Mouse (Mus musculus) left cerebral cortex, postnatal 14 days (tissue): Measurements from ENCODE around the gene Pabpc4. TPM values are rescaled to one million over a fixed set of nuclear protein-coding genes. Genes with fewer than 3 reads are reported as not detected.
"Not testable (repeated sequence)": the region's sequence is repeated elsewhere in the genome, so short reads cannot be mapped to it uniquely, and the experiment has no call there.

Experiments used
- DNase-seq, 2 experiments: peaks; one replicate each; pipeline ENCODE4 v3.0.0; 2021 to 2022; ENCODE audit warnings: low spot score in 2 of 2, mixed read lengths in 1 of 2
- intact Hi-C: fragments of 180-260 bp; cut with DNase I; formaldehyde crosslinking; loops from one replicate; pipeline ENCODE4 v1.15.1; 2025
- total RNA-seq, 2 experiments: library from RNA; stranded (reverse); gene quantifications; 2 replicates each; pipeline ENCODE4 v1.2.3; 2021

Pabpc4 gene
- total RNA-seq, 2 experiments from 2014 or later: 37.2 to 39.2 TPM

DNA sequence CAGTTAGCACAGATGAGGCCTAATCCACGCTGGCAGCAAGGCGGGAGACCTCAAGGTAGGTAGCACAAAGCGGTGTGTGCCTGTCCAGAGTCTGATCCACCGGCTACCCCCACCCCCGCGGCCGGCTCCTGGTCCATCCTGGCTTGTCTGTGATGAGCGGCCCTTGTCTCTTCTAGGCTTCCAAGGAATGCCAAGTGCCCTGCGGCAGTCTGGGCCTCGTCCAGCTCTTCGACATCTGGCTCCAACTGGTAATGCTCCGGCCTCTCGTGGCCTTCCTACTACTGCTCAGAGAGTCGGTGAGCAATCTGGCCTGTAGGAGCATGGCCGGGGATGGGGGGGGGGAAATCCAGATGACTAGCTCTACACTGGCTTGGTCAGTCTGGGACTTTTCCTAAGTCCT lies 32.9 kb downstream of the Pabpc4 start:
- intact Hi-C loops, DNase-seq: not testable (repeated sequence)

DNA sequence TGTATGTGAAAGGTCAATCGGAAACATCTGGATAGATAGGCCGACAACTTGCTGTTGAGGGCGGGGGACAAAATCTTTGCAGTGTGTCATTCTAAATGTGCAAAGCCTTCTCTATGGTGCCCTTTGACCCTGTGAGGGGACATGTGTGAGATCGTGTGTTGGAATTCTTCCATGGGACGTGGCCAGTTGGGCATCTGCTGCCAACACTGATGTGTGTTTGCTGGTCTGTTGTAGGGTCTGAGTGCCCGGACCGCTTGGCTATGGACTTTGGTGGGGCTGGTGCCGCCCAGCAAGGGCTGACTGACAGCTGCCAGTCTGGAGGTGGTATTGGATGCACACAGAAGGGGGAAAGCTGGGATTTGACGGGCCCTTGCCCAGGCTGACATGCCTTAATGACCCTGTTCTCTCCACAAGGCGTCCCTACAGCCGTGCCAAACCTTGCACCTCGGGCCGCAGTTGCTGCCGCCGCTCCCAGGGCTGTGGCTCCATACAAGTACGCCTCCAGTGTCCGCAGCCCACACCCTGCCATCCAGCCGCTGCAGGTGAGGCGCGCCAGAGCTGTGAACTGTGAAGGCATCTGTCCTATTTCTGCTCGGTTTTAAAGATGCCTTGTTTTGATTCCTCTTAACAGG lies 33.5 kb downstream of the Pabpc4 start:
- no peak for DNase-seq
- intact Hi-C loops: no loop called here

DNA sequence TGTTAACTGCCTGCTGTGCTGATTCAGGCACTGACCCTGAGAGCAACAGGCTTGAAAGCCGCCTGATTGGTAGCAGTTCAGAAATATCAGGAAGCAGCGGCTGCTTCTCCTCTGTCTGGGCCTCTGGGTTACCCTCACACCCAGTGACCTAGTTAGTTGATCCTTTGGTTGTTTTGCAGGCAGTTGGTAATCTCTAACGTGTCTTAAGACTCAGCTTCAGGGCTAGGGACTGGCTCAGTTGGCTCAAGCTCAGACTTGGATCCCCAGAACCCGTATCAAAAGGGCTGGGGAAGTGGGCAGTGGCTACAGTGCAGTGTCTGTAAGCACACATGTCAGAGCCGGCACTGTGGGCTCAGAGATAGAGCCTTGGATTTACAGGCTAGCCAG lies 34.0 kb downstream of the Pabpc4 start:
- intact Hi-C loops: no loop called here

DNA sequence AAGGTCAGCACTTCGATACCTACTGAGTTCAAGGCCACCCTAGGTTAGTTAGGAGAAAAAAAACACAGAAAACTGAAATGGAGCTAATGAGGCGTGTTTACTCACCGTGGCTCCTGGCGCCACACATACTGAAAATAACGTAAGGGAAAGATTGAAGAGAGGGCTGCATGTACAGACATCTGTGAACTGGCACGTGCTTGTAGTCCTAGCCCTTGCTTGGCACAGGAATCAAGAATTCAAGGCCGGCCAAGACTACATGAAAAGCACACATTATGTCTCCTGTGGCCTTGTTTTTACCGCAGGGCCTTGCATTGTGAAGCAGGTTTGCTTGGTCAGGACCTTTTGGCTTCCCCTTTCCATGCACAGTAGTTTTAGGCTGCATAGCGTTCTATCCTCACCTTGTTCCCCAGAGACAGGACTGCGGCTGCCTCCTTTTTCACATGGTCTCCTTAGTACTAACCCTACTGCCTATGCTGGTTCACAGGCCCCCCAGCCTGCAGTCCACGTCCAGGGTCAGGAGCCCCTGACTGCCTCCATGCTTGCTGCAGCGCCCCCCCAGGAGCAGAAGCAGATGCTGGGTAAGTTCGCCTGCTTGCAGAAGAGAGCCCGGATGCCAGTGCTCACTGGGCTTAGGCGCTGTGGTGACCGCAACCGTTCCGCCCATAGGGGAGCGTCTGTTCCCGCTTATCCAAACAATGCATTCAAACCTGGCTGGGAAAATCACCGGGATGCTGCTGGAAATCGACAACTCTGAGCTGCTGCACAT lies 35.2 kb downstream of the Pabpc4 start:
- intact Hi-C loops: no loop called here
- no peak for DNase-seq

More for the DNA sequence above, 34.0 kb downstream of the Pabpc4 start:
- no peak for DNase-seq

DNA sequence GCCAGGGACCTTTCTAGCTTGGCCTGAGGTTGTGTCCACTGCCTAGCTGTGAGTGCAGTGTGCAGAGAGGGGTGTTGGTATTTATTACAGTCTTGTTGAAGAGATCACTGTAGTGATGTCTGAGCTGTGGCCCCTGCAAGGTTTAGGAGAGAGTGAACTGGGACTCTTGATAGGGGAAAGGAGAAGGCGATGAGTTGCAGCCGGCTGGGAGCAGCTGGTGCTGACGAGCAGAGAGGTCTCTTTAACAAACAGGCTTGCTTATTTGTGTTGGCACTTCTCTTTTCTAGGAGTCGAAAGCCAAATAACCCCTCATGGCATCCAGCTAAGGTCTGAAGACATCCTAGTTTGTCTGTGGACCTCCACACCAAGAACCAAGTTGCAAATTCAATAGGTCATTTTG lies 36.1 kb downstream of the Pabpc4 start:
- intact Hi-C loops: no loop called here

DNA sequence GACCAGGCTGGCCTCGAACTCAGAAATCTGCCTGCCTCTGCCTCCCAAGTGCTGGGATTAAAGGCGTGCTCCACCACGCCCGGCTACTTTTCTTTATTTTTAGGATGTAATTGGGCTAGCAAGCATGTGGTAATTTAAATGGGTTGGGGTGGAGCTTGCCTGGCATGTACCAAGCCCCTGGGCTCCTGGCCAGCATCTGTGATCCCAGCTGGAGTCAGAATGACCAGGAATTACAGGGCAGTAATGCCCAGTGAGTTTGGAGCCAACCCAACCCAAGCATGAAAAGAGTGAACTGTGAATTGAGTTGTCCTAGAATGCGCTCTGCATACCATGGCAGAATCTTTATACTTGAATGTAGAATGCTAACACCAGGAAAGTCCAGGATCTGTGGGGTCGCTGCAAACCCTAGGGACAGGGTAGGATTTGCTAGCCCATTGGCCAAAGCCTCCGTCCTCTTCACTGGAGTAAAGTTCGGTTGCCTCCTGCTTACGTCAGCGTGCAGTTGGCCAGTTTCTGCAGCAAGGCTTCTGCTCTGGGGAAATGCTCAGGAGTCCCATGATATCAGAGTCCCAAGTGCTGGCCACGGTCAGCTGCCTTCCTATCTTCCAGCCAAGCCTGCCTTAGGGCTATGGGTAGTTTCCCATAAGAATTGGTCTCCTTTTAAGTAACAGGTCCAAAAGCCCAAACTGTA lies 37.0 kb downstream of the Pabpc4 start:
- intact Hi-C loops: no loop called here
- no peak for DNase-seq

More for the DNA sequence above, 36.1 kb downstream of the Pabpc4 start:
- DNase-seq: no peak

DNA sequence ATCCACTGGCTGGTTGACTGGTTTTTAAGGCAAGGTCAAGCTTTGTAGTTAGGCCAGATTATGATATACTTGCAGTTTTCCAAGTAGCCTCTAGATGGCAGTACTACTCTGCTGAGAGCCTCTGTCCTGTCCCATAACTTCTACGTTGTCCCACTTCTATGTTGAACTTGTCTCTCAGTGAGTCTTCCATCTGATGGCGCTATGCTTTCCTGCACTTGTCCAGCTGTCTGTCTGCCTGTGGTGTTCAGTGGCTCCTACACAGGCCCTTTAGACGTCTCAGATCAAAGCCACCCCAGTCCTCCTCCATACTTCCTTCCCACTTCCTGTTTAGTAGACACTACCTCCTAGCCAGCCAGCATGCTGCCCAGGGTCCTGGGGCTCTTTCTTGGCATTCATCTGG lies 43.6 kb downstream of the Pabpc4 start:
- intact Hi-C loops: loop anchor here (5.0 kb wide), 1 partner anchor 37 kb away; the partner anchor contains the start of gene Bmp8a
- peak; percentile 30 to 72 for DNase-seq

DNA sequence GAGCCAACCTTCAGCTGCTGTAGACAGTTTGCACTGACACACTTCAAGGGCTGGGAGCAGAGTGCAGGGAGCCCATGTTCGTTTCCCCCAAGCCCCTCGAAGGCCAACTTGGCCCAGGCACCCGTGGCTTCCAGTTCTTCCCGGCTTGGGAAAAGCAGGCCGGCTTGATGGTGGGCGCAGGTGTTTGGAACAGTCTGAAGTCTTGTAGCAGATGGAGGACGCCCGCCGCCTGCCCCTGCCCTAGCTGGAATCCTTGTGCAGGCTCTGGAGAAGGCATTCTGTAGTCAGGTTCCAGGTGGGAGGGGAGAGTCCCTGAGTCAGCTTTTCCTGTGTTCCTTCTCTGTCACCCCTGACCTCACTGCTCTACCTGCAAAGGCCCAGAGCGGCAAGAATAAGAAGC lies 44.8 kb downstream of the Pabpc4 start:
- intact Hi-C loops: loop anchor here (5.0 kb wide), 1 partner anchor 35 kb away; the partner anchor contains the start of gene Bmp8a
- DNase-seq: peak; percentile 39 to 57

DNA sequence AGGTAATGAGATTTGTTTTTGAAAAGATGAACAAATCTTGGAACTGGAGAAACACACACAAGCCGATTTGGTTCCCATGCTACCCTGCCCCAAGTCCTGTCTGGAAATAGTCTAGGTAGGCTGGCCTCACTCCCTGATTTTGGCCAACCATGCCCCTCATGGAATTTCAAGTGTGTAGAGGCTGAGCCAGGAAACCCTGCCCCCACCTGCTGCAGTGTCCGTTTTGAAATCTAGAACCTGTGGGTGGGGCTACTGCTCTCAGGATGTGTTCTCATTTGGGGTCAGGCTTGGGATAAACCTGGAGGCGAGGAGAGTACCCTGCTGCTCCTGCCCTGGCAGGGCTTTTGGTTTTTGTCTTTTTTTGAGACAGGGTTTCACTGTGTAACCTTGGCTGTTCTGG lies 46.1 kb downstream of the Pabpc4 start:
- intact Hi-C loops: loop anchor here (5.0 kb wide), 1 partner anchor 34 kb away; the partner anchor contains the start of gene Bmp8a
- no peak for DNase-seq

DNA sequence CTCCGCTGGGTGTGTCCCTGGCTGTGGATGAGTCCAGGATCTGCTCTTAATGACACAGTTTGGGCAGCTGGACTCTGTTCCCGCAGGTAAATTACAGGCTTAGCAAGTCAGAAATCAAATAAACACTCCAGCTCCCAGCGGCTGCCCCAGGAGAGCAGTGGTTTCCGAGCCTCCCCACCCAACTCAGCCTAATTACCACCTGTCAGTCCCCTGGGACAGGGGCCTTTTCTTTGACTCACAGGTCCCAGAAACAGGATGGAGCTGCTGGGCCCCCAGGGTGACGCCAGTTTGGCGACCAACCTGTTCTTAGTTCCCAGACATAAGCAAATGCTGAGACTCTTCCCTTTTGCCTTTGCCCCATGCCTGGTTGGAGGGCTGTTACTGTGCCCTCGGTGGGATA lies 49.7 kb downstream of the Pabpc4 start:
- DNase-seq: no peak
- intact Hi-C loops: no loop called here

DNA sequence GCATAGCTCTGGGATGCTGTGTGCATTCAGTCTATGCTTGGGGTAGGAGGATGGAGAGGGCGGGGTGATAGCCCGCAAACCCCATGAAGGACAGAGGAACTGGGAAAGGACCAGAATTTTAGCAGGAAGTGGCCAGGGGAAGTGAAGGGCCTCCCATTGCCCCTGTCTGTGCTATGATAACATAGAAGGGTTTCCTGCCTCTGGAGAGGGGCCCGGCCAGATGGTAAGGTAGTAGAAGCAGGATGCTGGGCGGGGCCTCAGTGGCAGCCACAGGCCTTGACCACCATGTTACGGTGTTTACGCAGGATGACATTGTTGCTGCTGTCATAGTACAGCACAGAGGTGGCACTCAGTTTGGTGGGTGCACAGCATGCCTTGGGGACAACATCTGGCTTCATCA lies 50.9 kb downstream of the Pabpc4 start:
- no peak for DNase-seq
- intact Hi-C loops: no loop called here

DNA sequence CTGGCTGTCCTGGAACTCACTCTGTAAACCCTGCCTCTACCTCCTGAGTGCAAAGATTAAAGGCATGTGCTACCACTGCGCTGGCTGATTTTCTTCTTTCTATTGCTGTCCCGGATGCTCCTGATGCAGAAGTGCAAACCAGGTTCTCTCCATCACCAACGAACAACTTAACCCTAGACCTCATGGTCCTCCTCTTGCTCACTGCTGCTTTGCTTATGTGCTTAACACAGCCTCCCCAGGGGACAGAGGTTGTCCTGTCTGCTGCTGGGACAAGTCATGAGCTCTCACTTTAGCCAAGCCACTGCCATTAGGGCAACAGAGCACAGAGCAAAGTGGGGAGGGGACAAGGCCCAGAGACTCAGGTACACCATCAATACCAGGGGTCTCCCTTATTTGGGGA lies 52.3 kb downstream of the Pabpc4 start:
- intact Hi-C loops: no loop called here
- no peak for DNase-seq

DNA sequence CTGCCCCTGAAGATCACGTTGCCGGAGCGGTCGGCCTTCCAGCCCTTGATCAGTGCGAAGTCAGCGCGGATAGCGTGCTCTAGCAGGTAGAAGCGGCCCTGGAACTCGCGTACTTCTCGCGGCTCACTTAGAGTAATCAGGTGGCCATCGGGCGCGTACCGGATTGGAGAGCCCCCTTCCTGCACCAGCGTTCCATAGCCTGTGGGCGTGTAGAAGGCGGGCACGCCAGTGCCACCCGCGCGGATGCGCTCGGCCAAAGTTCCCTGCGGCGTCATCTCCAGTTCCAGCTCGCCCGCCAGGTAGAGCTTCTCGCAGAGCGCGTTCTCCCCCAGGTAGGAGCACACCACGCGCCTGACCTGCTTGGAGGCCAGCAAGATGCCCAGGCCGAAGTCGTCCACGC lies 60.8 kb downstream of the Pabpc4 start:
- intact Hi-C loops, DNase-seq: not testable (repeated sequence)

DNA sequence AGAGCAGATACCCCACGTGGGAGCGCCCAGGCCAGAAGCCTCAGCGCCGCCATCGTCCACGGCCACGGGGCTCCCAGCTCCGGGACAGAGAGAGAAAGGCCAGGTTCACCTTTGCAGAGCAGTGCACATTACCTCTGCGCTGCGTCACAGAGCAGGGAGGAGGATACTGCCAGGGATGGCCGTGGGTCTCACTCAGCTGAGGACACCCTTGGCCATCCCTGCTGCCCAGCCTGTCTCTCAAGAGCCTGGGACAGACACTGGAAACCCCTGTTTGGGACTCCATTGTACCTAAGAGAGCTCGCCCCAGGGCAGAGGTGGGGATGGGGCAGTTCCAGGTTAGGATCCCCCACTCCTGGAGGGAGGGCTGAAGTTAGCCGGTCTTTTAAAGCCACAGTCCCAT lies 61.4 kb downstream of the Pabpc4 start, which contains the start of gene Oxct2a:
Gene Oxct2a (minus strand): TSS at position 101 of the 400 bp plus-strand sequence.
- intact Hi-C loops: no loop called here
- no peak for DNase-seq

DNA sequence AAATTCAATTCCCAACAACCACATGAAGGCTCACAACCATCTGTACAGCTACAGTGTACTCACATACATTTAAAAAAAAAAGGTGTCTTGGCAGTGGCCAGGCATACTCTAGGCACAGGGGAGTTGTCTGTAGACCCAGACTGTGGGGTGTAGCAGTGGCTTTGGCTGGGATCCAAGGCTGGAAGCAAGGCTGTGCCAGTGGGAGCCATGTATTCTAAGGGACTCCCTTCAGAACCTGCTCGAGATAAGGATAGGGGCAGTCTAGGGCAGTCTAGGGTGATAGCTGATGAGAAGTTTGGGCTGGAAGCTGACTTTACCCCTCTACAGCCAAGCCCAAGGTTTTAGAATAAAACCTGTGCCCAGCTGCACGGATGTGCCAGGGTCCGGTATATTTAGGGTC lies 63.9 kb downstream of the Pabpc4 start:
- intact Hi-C loops: no loop called here
- no peak for DNase-seq

DNA sequence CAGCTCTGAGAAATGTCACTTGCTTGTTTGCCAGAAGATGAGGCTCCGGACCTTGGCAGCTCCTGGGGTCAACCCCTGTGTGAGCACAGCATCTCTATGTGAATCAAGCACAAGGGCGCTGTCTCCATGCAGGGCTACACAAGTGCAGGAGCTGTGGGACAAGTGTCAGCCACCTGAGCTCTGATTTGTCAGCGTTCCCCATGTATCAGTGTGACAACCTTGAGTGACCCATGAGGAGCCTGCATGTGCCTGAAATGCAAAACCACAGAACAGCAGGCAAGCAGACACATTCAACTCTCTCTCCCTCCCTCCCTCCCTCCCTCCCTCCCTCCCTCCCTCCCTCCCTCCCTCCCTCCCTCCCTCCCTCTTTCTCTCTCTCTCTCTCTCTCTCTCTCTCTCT lies 65.5 kb downstream of the Pabpc4 start:
- DNase-seq: no peak
- intact Hi-C loops: no loop called here

DNA sequence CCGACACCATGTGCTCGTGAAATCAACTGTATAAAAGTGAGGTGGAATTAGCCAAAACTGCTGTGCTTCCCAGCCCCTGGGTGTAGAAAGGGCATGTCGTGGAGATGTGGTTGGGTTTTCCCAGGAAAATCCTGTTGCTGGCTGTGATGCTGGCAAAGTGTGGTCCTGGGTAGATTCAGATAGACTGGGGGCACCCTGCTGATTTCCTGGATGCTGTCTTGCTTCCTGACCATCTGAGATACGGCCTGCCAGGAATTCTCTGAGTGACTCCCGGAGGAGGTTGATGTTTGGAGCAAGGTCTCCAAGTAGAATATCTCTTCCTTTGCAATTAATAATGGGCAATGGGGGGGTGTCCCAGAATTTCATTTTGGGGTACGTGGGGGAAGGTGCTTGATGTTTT lies 66.8 kb downstream of the Pabpc4 start:
- no peak for DNase-seq
- intact Hi-C loops: no loop called here

DNA sequence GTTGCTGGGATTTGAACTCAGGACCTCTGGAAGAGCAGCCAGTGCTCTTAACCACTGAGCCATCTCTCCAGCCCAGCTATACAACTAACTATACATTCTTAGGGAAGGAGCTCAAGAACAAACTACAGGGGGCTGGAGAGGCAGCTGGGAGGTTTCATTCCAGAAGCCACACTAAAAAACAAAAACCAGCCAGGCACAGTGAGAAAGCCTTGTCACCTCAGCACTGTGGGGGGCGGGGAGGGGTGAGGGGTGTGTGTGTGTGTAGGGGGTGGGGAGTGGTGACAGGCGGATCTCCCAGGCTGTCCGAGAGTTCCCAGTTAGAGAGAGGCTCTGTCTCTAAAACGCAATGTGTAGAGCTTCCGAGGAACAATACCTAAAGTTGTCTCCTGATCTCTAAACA lies 69.2 kb downstream of the Pabpc4 start:
- intact Hi-C loops: no loop called here
- no peak for DNase-seq

DNA sequence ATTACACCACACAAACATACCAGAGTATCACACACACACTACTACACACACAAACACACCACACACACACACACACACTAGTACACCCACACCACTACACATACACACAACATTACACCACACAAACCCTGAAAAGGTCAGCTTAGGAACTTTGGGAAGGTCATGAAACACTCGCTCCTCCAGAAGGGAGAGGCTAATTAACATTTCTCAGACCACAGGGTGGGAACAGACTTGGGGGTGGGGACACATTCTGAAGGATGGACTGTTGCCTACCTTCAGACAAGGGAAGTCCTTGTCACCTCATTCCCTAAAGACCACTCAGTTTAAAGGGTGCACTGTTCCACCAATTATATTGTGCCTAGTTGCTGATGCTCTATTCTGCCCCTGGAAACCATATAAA lies 69.8 kb downstream of the Pabpc4 start:
- DNase-seq, intact Hi-C loops: not testable (repeated sequence)

DNA sequence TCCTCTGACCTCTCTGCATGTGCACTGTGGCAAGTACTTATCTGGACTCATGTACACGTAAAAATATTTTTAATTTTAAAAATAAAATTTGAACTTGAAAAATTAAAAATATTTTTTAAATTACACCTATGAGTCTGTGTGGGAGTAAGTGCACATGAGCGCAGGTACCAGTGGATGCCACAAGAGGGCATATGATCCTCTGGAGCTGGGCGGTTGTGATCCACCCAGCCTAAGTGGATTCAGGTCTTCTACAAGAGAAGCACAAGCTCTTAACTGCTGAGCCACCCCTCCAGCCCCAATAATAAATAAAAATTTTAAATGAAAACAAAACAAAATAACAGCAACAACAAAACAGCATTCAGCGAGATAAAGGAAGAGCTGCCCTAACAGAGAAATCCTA lies 71.0 kb downstream of the Pabpc4 start:
- intact Hi-C loops: no loop called here
- no peak for DNase-seq
